Mouse (Mus musculus) spleen, adult 2 months (tissue): ENCODE data around the gene Cend1. TPM values are rescaled to one million over a fixed set of nuclear protein-coding genes. Genes with fewer than 3 reads are reported as not detected.

ENCODE experiments used
- DNase-seq, 2 experiments: peaks; one replicate each; pipeline versions ENCODE4 v3.0.0 to v3.0.0-alpha.2; 2012 to 2021; ENCODE audit warnings: low spot score in 2 of 2, low read depth in 1 of 2
- H3K27ac ChIP-seq: fragments of 200-500 bp; 2 replicates; pipeline ENCODE4 v1.5.1; 2012; ENCODE audit warnings: low read length, inconsistent platforms; ENCODE audit not compliant: insufficient read depth
- H3K27me3 ChIP-seq: fragments of 200-500 bp; 2 replicates; pipeline ENCODE4 v1.6.1; 2012; ENCODE audit warnings: mild to moderate bottlenecking, moderate library complexity, low read length, inconsistent platforms; ENCODE audit not compliant: control insufficient read depth, insufficient read depth
- H3K36me3 ChIP-seq: fragments of 200-500 bp; 2 replicates; pipeline ENCODE4 v1.6.1; 2012; ENCODE audit warnings: mild to moderate bottlenecking, low read length, inconsistent platforms; ENCODE audit not compliant: control insufficient read depth, insufficient read depth
- H3K4me1 ChIP-seq: fragments of 200-500 bp; 2 replicates; pipeline ENCODE4 v1.6.1; 2011; ENCODE audit warnings: inconsistent platforms; ENCODE audit not compliant: control insufficient read depth, insufficient read depth, insufficient read length
- H3K4me3 ChIP-seq: fragments of 200-500 bp; 2 replicates; pipeline ENCODE4 v1.5.1; 2011; ENCODE audit warnings: mild to moderate bottlenecking, inconsistent platforms; ENCODE audit not compliant: insufficient read depth, insufficient read length; ENCODE audit errors: extremely low read depth
- CTCF ChIP-seq: fragments of 200-500 bp; IDR thresholded peaks from 2 replicates; pipeline ENCODE4 v1.5.1; 2011; ENCODE audit warnings: mild to moderate bottlenecking, inconsistent platforms; ENCODE audit not compliant: insufficient read depth, insufficient read length, insufficient replicate concordance; ENCODE audit errors: extremely low read depth
- POLR2A ChIP-seq: fragments of 200-500 bp; IDR thresholded peaks from 2 replicates; pipeline ENCODE4 v1.6.1; 2011; ENCODE audit warnings: low read depth, low read length, inconsistent platforms
- WGBS: fragments of 180-500 bp; shearing (Covaris S2); methylation state at CpG from one replicate; pipeline ENCODE4 v1.1.7; 2018; 5-methylcytosine and 5-hydroxymethylcytosine counted together
- polyA plus RNA-seq: library from polyadenylated mRNA; depleted of rRNA; stranded (reverse); fragments of >200 nt; gene quantifications from 2 replicates; pipeline ENCODE4 v1.2.3, GENCODE M21; 2012

Cend1 gene
- polyA plus RNA-seq, 1 experiment = 0.11 TPM

GRCm38 (mm10) chr7:141418970-141419369 lies 10.3 kb downstream of the Cend1 start:
- TF ChIP-seq POLR2A (no peak), CTCF (no peak)
- Histone ChIP-seq H3K27ac (no peak overlapping the region), H3K36me3 (no peaks in the 10 kb centered on the region), H3K27me3 (no peaks in the 10 kb centered on the region), H3K4me3 (no peak overlapping the region), H3K4me1 (peaks cover 8% of the 10 kb centered on the region; the same call in 1 of the 2 replicates)
- 44% methylated on average over 7 of the region's 7 CpGs for WGBS
- DNase-seq = no peak

GRCm38 (mm10) chr7:141417731-141418681 lies 11.3 kb downstream of the Cend1 start:
- Histone ChIP-seq H3K27me3 (no peaks in the 10 kb centered on the region), H3K36me3 (no peaks in the 10 kb centered on the region), H3K4me1 (peaks cover 12% of the 10 kb centered on the region; the same call in 1 of the 2 replicates), H3K27ac (no peak overlapping the region), H3K4me3 (no peak overlapping the region)
- no peak for DNase-seq
- TF ChIP-seq CTCF (no peak), POLR2A (no peak)
- WGBS = 78% methylated on average over 8 of the region's 8 CpGs

GRCm38 (mm10) chr7:141416144-141416841 lies 13.0 kb downstream of the Cend1 start:
- DNase-seq = no peak
- no peaks in the 10 kb centered on the region for H3K36me3 ChIP-seq
- WGBS = 93% methylated on average over 6 of the region's 6 CpGs
- peaks cover 12% of the 10 kb centered on the region; the same call in 1 of the 2 replicates for H3K4me1 ChIP-seq
- H3K4me3 ChIP-seq = no peak overlapping the region
- H3K27ac ChIP-seq = no peak overlapping the region
- no peaks in the 10 kb centered on the region for H3K27me3 ChIP-seq
- TF ChIP-seq CTCF (no peak), POLR2A (no peak)

GRCm38 (mm10) chr7:141413809-141414584 lies 15.3 kb downstream of the Cend1 start, which contains the start of gene Gatd1:
Gene Gatd1 (minus strand): TSS chr7:141414136.
- Histone ChIP-seq H3K27me3 (no peaks in the 10 kb centered on the region), H3K27ac (peak within 1 kb of the TSS; percentile 85), H3K36me3 (peaks cover 4% of the 10 kb centered on the region), H3K4me3 (peak within 1 kb of the TSS; percentile 90), H3K4me1 (peaks cover 12% of the 10 kb centered on the region; the same call in 1 of the 2 replicates)
- peak; percentile 97 to 100 for DNase-seq
- TF ChIP-seq CTCF = no peak
- peak; percentile 63 for TF ChIP-seq POLR2A
- under 1% methylated on average over 50 of the region's 56 CpGs for WGBS

GRCm38 (mm10) chr7:141413331-141413730 lies 16.0 kb downstream of the Cend1 start:
- TF ChIP-seq POLR2A = no peak
- TF ChIP-seq CTCF = no peak
- Histone ChIP-seq H3K27me3 (no peaks in the 10 kb centered on the region), H3K27ac (peak overlapping the region; percentile 72), H3K4me1 (peaks cover 10% of the 10 kb centered on the region; the same call in 1 of the 2 replicates), H3K36me3 (peaks cover 4% of the 10 kb centered on the region), H3K4me3 (peak overlapping the region; percentile 86)
- no peak for DNase-seq
- WGBS = 6% methylated on average over 16 of the region's 16 CpGs

- no peak for DNase-seq
- no peak overlapping the region for H3K4me3 ChIP-seq
- WGBS = 85% methylated on average over 1 of the region's 1 CpGs
Measured at GRCm38 (mm10) chr7:141411667-141412066, 17.6 kb downstream of the Cend1 start.

More at GRCm38 (mm10) chr7:141411667-141412066, 17.6 kb downstream of the Cend1 start:
- Histone ChIP-seq H3K36me3 (peaks cover 7% of the 10 kb centered on the region), H3K27me3 (no peaks in the 10 kb centered on the region), H3K27ac (no peak overlapping the region), H3K4me1 (peaks cover 10% of the 10 kb centered on the region; the same call in 1 of the 2 replicates)
- TF ChIP-seq CTCF (no peak), POLR2A (no peak)
